Mouse (Mus musculus): ENCODE results near the gene Arhgap27.

GRCm38 (mm10) chr11:103294772-103295171 lies 68.7 kb downstream of the Arhgap27 start:
- TF ChIP-seq EP300 (IDR thresholded peaks at IDR 0.05; ENCODE audit: insufficient read depth, low read depth, low read length) (no peak), CTCF (IDR thresholded peaks at IDR 0.05; ENCODE audit: low read depth, low read length) (no peak), POLR2A (IDR thresholded peaks at IDR 0.05; ENCODE audit: insufficient read depth, low read length) (no peak)
